In the genomic region with DNA sequence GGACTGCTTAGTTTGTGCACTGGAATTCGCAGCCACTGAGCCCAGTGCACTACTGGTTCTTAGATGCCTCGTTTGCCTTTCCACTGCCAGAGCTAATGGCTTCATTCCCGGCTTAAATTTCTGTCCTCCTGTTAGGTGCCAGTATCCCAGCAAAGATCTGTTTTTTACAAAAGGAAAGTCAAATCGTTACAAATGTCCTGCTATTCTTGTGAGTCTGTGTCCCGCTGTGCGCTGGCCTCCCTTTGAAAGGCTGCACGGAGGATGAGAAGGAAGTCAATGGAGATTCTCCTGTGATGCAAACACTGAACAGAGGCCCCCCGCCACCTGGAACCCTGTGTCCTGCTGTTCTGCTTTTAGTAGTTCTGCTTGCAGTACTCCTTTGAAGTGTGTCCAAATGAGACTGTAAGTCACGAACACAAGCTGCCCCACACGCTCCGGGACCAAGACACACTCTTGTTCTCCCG, we compare ENCODE assay signal across 9 mouse cellular contexts.
DNase-seq lines count a peak whose midpoint lies in the region; ATAC-seq lines count a peak whose summit lies in the region.
"Had no signal": no experiment of that assay in that cellular context is flagged by ENCODE, and none has a peak within 500 bp of the region (broad histone marks: within the 10 kb centered on the region; RNA-seq: fewer than 3 reads in every experiment).

No protein-coding gene starts in this region.

- H3K27ac ChIP-seq in kidney, embryonic 16.5 days (ENCODE audit: low read length), result peak overlapping the region; percentile 71
- no peak overlapping the region for H3K27ac ChIP-seq in forebrain, embryonic 15.5 days (replicated peaks)
- peak overlapping the region; percentile 1; the same call in 1 of the 2 replicates for H3K27ac ChIP-seq in stomach, embryonic 14.5 days (ENCODE audit: low read length)

- H3K9ac ChIP-seq in kidney, embryonic 16.5 days (replicated peaks; ENCODE audit: low read length), result peak overlapping the region; percentile 29
- H3K9ac ChIP-seq in forebrain, embryonic 15.5 days (replicated peaks), result no peak overlapping the region
- H3K9ac ChIP-seq in stomach, embryonic 14.5 days (replicated peaks; ENCODE audit: low read depth, low read length), result no peak overlapping the region

- H3K4me2 ChIP-seq in kidney, embryonic 16.5 days (replicated peaks; ENCODE audit: low read depth, low read length), result peak overlapping the region; percentile 46
- H3K4me2 ChIP-seq in forebrain, embryonic 15.5 days (replicated peaks), result peak overlapping the region; percentile 23
- H3K4me2 ChIP-seq in stomach, embryonic 14.5 days (replicated peaks; ENCODE audit: low read depth, low read length), result peak overlapping the region; percentile 34

- peak; percentile 43; the same call in 1 of the 2 replicates for ATAC-seq in kidney, embryonic 16.5 days (ENCODE audit: low FRiP score, low TSS enrichment)
- peak; percentile 84 for ATAC-seq in forebrain, embryonic 15.5 days (replicated peaks)
- ATAC-seq in stomach, embryonic 14.5 days (ENCODE audit: insufficient number of reproducible peaks, insufficient read depth, low FRiP score, low read depth), result peak; percentile 46; the same call in 1 of the 2 replicates
- no peak for ATAC-seq in CD4-positive, CD25-positive, alpha-beta regulatory T cell, adult 4 months
- ATAC-seq: Patski had no signal

- H3K36me3 ChIP-seq in kidney, embryonic 16.5 days (ENCODE audit: insufficient read depth, low read length), result no peaks in the 10 kb centered on the region
- H3K36me3 ChIP-seq in forebrain, embryonic 15.5 days, result no peaks in the 10 kb centered on the region
- no peaks in the 10 kb centered on the region for H3K36me3 ChIP-seq in stomach, embryonic 14.5 days (ENCODE audit: control insufficient read depth, insufficient read depth, low read length)

- H3K4me3 ChIP-seq in kidney, embryonic 16.5 days (ENCODE audit: low read length), result peak overlapping the region; percentile 30
- peak overlapping the region; percentile 5; the same call in 1 of the 2 replicates for H3K4me3 ChIP-seq in forebrain, embryonic 15.5 days
- H3K4me3 ChIP-seq in stomach, embryonic 14.5 days (ENCODE audit: low read depth, low read length), result no peak overlapping the region

- no peak for DNase-seq in kidney, postnatal 36 days
- peak; percentile 65 to 66 for DNase-seq in cerebellum, adult 18-20 months
- peak; percentile 23 for DNase-seq in kidney, postnatal 10 days
- no peak for DNase-seq in spleen, postnatal 4 days (ENCODE audit: low spot score in 2 of 2)

- H3K4me1 ChIP-seq in kidney, embryonic 16.5 days (ENCODE audit: insufficient read depth, low read length), result peaks cover 7% of the 10 kb centered on the region; the same call in 1 of the 2 replicates
- peaks cover 11% of the 10 kb centered on the region for H3K4me1 ChIP-seq in forebrain, embryonic 15.5 days
- 0 out of 2 replicates have a peak, but pooled peaks cover 4% of the 10 kb centered on the region for H3K4me1 ChIP-seq in stomach, embryonic 14.5 days (ENCODE audit: control insufficient read depth, insufficient read depth, low read length)

- H3K9me3 ChIP-seq in kidney, embryonic 16.5 days (ENCODE audit: low read length), result no peaks in the 10 kb centered on the region
- H3K9me3 ChIP-seq in forebrain, embryonic 15.5 days, result no peaks in the 10 kb centered on the region
- H3K9me3 ChIP-seq in stomach, embryonic 14.5 days (ENCODE audit: control insufficient read depth, low read depth, low read length), result no peaks in the 10 kb centered on the region

- H3K27me3 ChIP-seq in kidney, embryonic 16.5 days (ENCODE audit: insufficient read depth, low read length), result no peaks in the 10 kb centered on the region
- no peaks in the 10 kb centered on the region for H3K27me3 ChIP-seq in forebrain, embryonic 15.5 days
- H3K27me3 ChIP-seq in stomach, embryonic 14.5 days (ENCODE audit: control insufficient read depth, insufficient read depth, low read length), result no peaks in the 10 kb centered on the region
- H3K27me3 ChIP-seq: Patski had no signal

- 7% methylated on average over 12 of the region's 12 CpGs for WGBS in kidney, embryonic 16.5 days
- WGBS in forebrain, embryonic 15.5 days, result 3% methylated on average over 12 of the region's 12 CpGs
- 9% methylated on average over 12 of the region's 12 CpGs for WGBS in stomach, embryonic 14.5 days

Comparison
In these comparisons a context has a peak if more than half of its experiments do, and no peak if none do; other contexts are left out.
1. DNase-seq: peak in cerebellum, adult 18-20 months (2 of 2) and kidney, postnatal 10 days (single experiment); none in kidney, postnatal 36 days (0 of 2) and spleen, postnatal 4 days (0 of 2).
2. Peak in every context shown above with its lines, with median percentiles within 50 percentile points of each other: H3K4me2 ChIP-seq.